In genomic region chr3:152165014-152165350, GRCm38 (mm10) we compare ENCODE assay signal across 8 mouse cellular contexts. TPM values are rescaled to one million over a fixed set of nuclear protein-coding genes. Genes with fewer than 3 reads are reported as not detected.
A peak's percentile ranks its signal among the peaks of the same experiment; 100 is the strongest.
DNase-seq lines count a peak whose midpoint lies in the region; ATAC-seq and TF ChIP-seq lines count a peak whose summit lies in the region.

No protein-coding gene starts in this region.

- 40% methylated on average over 9 of the region's 9 CpGs for WGBS in heart, postnatal 0 days
- 22% methylated on average over 9 of the region's 9 CpGs for WGBS in embryonic facial prominence, embryonic 10.5 days
- WGBS in hindbrain, embryonic 11.5 days = 20% methylated on average over 9 of the region's 9 CpGs
- 29% methylated on average over 9 of the region's 9 CpGs for WGBS in midbrain, embryonic 10.5 days

- H3K4me2 ChIP-seq in heart, postnatal 0 days (ENCODE audit: low read depth, low read length) = peak overlapping the region; percentile 91
- H3K4me2 ChIP-seq in hindbrain, embryonic 11.5 days (replicated peaks; ENCODE audit: low read depth, low read length) = peak overlapping the region; percentile 98

- H3K36me3 ChIP-seq in heart, postnatal 0 days (replicated peaks; ENCODE audit: control insufficient read depth, insufficient read depth, low read length) = no peaks in the 10 kb centered on the region
- no peaks in the 10 kb centered on the region for H3K36me3 ChIP-seq in embryonic facial prominence, embryonic 10.5 days (replicated peaks)
- no peaks in the 10 kb centered on the region for H3K36me3 ChIP-seq in hindbrain, embryonic 11.5 days (ENCODE audit: control insufficient read depth, insufficient read depth, low read length)
- no peaks in the 10 kb centered on the region for H3K36me3 ChIP-seq in midbrain, embryonic 10.5 days

- H3K9me3 ChIP-seq in heart, postnatal 0 days (replicated peaks; ENCODE audit: control insufficient read depth, low read length) = no peaks in the 10 kb centered on the region
- H3K9me3 ChIP-seq in embryonic facial prominence, embryonic 10.5 days = no peaks in the 10 kb centered on the region
- H3K9me3 ChIP-seq in hindbrain, embryonic 11.5 days (ENCODE audit: control insufficient read depth, low read length) = no peaks in the 10 kb centered on the region
- 0 out of 2 replicates have a peak, but pooled peaks cover 6% of the 10 kb centered on the region for H3K9me3 ChIP-seq in midbrain, embryonic 10.5 days (replicated peaks)

- TF ChIP-seq CTCF in heart, postnatal 0 days (IDR thresholded peaks at IDR 0.05; ENCODE audit: low read depth) = no peak

- no peak for ATAC-seq in heart, postnatal 0 days (ENCODE audit: insufficient read depth, low read depth)
- ATAC-seq in hindbrain, embryonic 11.5 days (ENCODE audit: low FRiP score) = no peak

- H3K9ac ChIP-seq in heart, postnatal 0 days (replicated peaks; ENCODE audit: low read depth, low read length) = peak overlapping the region; percentile 73
- no peak overlapping the region for H3K9ac ChIP-seq in hindbrain, embryonic 11.5 days (ENCODE audit: low read depth, low read length)

- H3K4me3 ChIP-seq in heart, postnatal 0 days (ENCODE audit: low read depth, low read length) = peak overlapping the region; percentile 66
- H3K4me3 ChIP-seq in embryonic facial prominence, embryonic 10.5 days = peak overlapping the region; percentile 66
- H3K4me3 ChIP-seq in hindbrain, embryonic 11.5 days (ENCODE audit: low read depth, low read length) = peak overlapping the region; percentile 56; the same call in 1 of the 2 replicates
- H3K4me3 ChIP-seq in midbrain, embryonic 10.5 days = peak overlapping the region; percentile 68

- H3K27me3 ChIP-seq in heart, postnatal 0 days (ENCODE audit: control insufficient read depth, insufficient read depth, low read length) = no peaks in the 10 kb centered on the region
- H3K27me3 ChIP-seq in embryonic facial prominence, embryonic 10.5 days (replicated peaks; ENCODE audit: low read depth, poor library complexity, severe bottlenecking) = peaks cover 52% of the 10 kb centered on the region
- H3K27me3 ChIP-seq in hindbrain, embryonic 11.5 days (ENCODE audit: control insufficient read depth, insufficient read depth, low read length) = peaks cover 10% of the 10 kb centered on the region
- H3K27me3 ChIP-seq in midbrain, embryonic 10.5 days (ENCODE audit: low read depth, poor library complexity, severe bottlenecking) = peaks cover 52% of the 10 kb centered on the region

- no peak for DNase-seq in heart, postnatal 0 days (ENCODE audit: low spot score)
- DNase-seq in heart, adult 18-20 months = no peak
- DNase-seq in embryonic facial prominence, embryonic 10.5 days (ENCODE audit: low spot score) = no peak
- DNase-seq in hindbrain, embryonic 11.5 days (ENCODE audit: low spot score) = no peak
- no peak for DNase-seq in midbrain, embryonic 10.5 days (ENCODE audit: low spot score)
- DNase-seq in spleen, postnatal 10 days (ENCODE audit: low spot score in 2 of 2) = no peak
- DNase-seq in adrenal gland, postnatal 36 days = no peak
- no peak for DNase-seq in thymus, postnatal 25 days

- peak overlapping the region; percentile 69 for H3K27ac ChIP-seq in heart, postnatal 0 days (ENCODE audit: low read depth)
- peak overlapping the region; percentile 81; the same call in 1 of the 2 replicates for H3K27ac ChIP-seq in embryonic facial prominence, embryonic 10.5 days (replicated peaks)
- no peak overlapping the region for H3K27ac ChIP-seq in hindbrain, embryonic 11.5 days (ENCODE audit: low read depth, low read length)
- peak overlapping the region; percentile 79; the same call in 1 of the 2 replicates for H3K27ac ChIP-seq in midbrain, embryonic 10.5 days (replicated peaks)

- TF ChIP-seq EP300 in heart, postnatal 0 days (IDR thresholded peaks at IDR 0.05; ENCODE audit: low read depth) = no peak

- H3K4me1 ChIP-seq in heart, postnatal 0 days (ENCODE audit: control insufficient read depth, insufficient read depth) = peaks cover 14% of the 10 kb centered on the region
- H3K4me1 ChIP-seq in embryonic facial prominence, embryonic 10.5 days = peaks cover 24% of the 10 kb centered on the region
- peaks cover 4% of the 10 kb centered on the region; the same call in 1 of the 2 replicates for H3K4me1 ChIP-seq in hindbrain, embryonic 11.5 days (replicated peaks; ENCODE audit: control insufficient read depth, insufficient read depth, low read length)
- peaks cover 26% of the 10 kb centered on the region for H3K4me1 ChIP-seq in midbrain, embryonic 10.5 days

RNA-seq across cellular contexts. Expression of gene Gipc2, which starts 1.0 kb away (rescaled TPM):
- total RNA-seq in heart, postnatal 0 days (2014; rRNA removed; ENCODE audit: low replicate concordance) = not detected in 2 replicates
- polyA plus RNA-seq in heart, postnatal 0 days (2015; fragmentation: Nextera tagmentation; extraction: Ambion mirVana) = 3.3 and 3.6 TPM in 2 replicates
- total RNA-seq in heart, adult 18-20 months (2021) = 1 to 10 TPM; 4.4 to 5.0 TPM
- polyA plus RNA-seq in embryonic facial prominence, embryonic 10.5 days (2016; fragmentation: Nextera tagmentation; extraction: Ambion mirVana) = 3.6 TPM in 2 replicates
- polyA plus RNA-seq in hindbrain, embryonic 11.5 days (2014; fragmentation: Nextera tagmentation; extraction: Ambion mirVana) = 3.1 and 5.0 TPM in 2 replicates
- polyA plus RNA-seq in midbrain, embryonic 10.5 days (2016; fragmentation: Nextera tagmentation; extraction: Ambion mirVana) = 0.95 and 1.5 TPM in 2 replicates
- 1 to 10 TPM in 1 of 2 experiments, under 1 TPM in 1; 0.79 to 1.3 TPM for total RNA-seq in adrenal gland, postnatal 36 days (2021)

RNA-seq across cellular contexts. Expression of gene Dnajb4, which starts 45.1 kb away (rescaled TPM):
- total RNA-seq in heart, postnatal 0 days (2014; rRNA removed; ENCODE audit: low replicate concordance) = 52.9 and 54.5 TPM in 2 replicates
- 60.1 TPM in 2 replicates for polyA plus RNA-seq in heart, postnatal 0 days (2015; fragmentation: Nextera tagmentation; extraction: Ambion mirVana)
- 100 to 1,000 TPM; 118 to 137 TPM for total RNA-seq in heart, adult 18-20 months (2021)
- polyA plus RNA-seq in embryonic facial prominence, embryonic 10.5 days (2016; fragmentation: Nextera tagmentation; extraction: Ambion mirVana) = 18.5 and 20.1 TPM in 2 replicates
- polyA plus RNA-seq in hindbrain, embryonic 11.5 days (2014; fragmentation: Nextera tagmentation; extraction: Ambion mirVana) = 28.9 and 29.1 TPM in 2 replicates
- 20.1 and 22.6 TPM in 2 replicates for polyA plus RNA-seq in midbrain, embryonic 10.5 days (2016; fragmentation: Nextera tagmentation; extraction: Ambion mirVana)
- 10 to 100 TPM; 43.4 to 58.1 TPM for total RNA-seq in adrenal gland, postnatal 36 days (2021)

RNA-seq across cellular contexts. Expression of gene Fubp1, which starts 45.2 kb away (rescaled TPM):
- total RNA-seq in heart, postnatal 0 days (2014; rRNA removed; ENCODE audit: low replicate concordance) = 71.2 and 131 TPM in 2 replicates
- 72.9 and 80.7 TPM in 2 replicates for polyA plus RNA-seq in heart, postnatal 0 days (2015; fragmentation: Nextera tagmentation; extraction: Ambion mirVana)
- 10 to 100 TPM; 51.2 to 52.5 TPM for total RNA-seq in heart, adult 18-20 months (2021)
- 438 and 447 TPM in 2 replicates for polyA plus RNA-seq in embryonic facial prominence, embryonic 10.5 days (2016; fragmentation: Nextera tagmentation; extraction: Ambion mirVana)
- polyA plus RNA-seq in hindbrain, embryonic 11.5 days (2014; fragmentation: Nextera tagmentation; extraction: Ambion mirVana) = 424 and 450 TPM in 2 replicates
- 411 and 422 TPM in 2 replicates for polyA plus RNA-seq in midbrain, embryonic 10.5 days (2016; fragmentation: Nextera tagmentation; extraction: Ambion mirVana)
- 100 to 1,000 TPM; 117 to 140 TPM for total RNA-seq in adrenal gland, postnatal 36 days (2021)
